ENCODE assay signal across 14 mouse cellular contexts in genomic region chr4:57666101-57666500, GRCm38 (mm10).
"Had no signal": no experiment of that assay in that cellular context is flagged by ENCODE, and none has a peak within 500 bp of the region (broad histone marks: within the 10 kb centered on the region; RNA-seq: fewer than 3 reads in every experiment).

No protein-coding gene starts in this region.

- H3K4me1 ChIP-seq: liver, embryonic 15.5 days; midbrain, embryonic 13.5 days; neural tube, embryonic 15.5 days had no signal

- H3K9me3 ChIP-seq: limb, embryonic 10.5 days; liver, embryonic 15.5 days; midbrain, embryonic 13.5 days; neural tube, embryonic 15.5 days had no signal

- H3K4me2 ChIP-seq: liver, embryonic 11.5 days; liver, embryonic 15.5 days; midbrain, embryonic 13.5 days; neural tube, embryonic 15.5 days had no signal

- H3K4me3 ChIP-seq: layer of hippocampus, adult 2 months; limb, embryonic 10.5 days; liver, embryonic 15.5 days; midbrain, embryonic 13.5 days; myocyte; neural tube, embryonic 15.5 days had no signal

- H3K9ac ChIP-seq: liver, embryonic 15.5 days; midbrain, embryonic 13.5 days; neural tube, embryonic 15.5 days had no signal

- H3K27me3 ChIP-seq: liver, embryonic 15.5 days; midbrain, embryonic 13.5 days; neural tube, embryonic 15.5 days had no signal

- ATAC-seq: lung, postnatal 0 days; midbrain, embryonic 13.5 days had no signal

- DNase-seq: kidney, postnatal 10 days; kidney, postnatal 4 days; lung, adult 2 months; lung, postnatal 36 days; thymus, adult 18-20 months; thymus, postnatal 14 days had no signal

- H3K27ac ChIP-seq: layer of hippocampus, adult 2 months; limb, embryonic 10.5 days; liver, embryonic 15.5 days; midbrain, embryonic 13.5 days; neural tube, embryonic 15.5 days had no signal

- H3K36me3 ChIP-seq: limb, embryonic 10.5 days; liver, embryonic 15.5 days; midbrain, embryonic 13.5 days; neural tube, embryonic 15.5 days had no signal
